Mouse (Mus musculus) layer of hippocampus, postnatal 25 days (tissue): ENCODE data around the gene Hif1an. TPM values are rescaled to one million over a fixed set of nuclear protein-coding genes. Genes with fewer than 3 reads are reported as not detected.

Experiments
- DNase-seq, 2 experiments: peaks; one replicate each; pipeline ENCODE4 v3.0.0; 2022; ENCODE audit warnings: mixed read lengths in 2 of 2, low spot score in 1 of 2; ENCODE audit errors: extremely low spot score in 1 of 2
- total RNA-seq, 2 experiments: library from RNA; stranded (reverse); gene quantifications; 2 replicates each; pipeline ENCODE4 v1.2.3; 2021

Hif1an gene
- 10 to 100 TPM; 29.8 to 30.2 TPM for total RNA-seq

GRCm38 (mm10) chr19:44562652-44563206 lies at the start of gene Hif1an:
Hif1an (plus strand) TSS chr19:44562850.
- DNase-seq = peak; percentile 77 to 96

- DNase-seq = no peak
Measured at GRCm38 (mm10) chr19:44513054-44513833, 49.4 kb upstream of the Hif1an start.

GRCm38 (mm10) chr19:44513921-44514482 lies 48.6 kb upstream of the Hif1an start:
- no peak for DNase-seq

GRCm38 (mm10) chr19:44514521-44515451 lies 47.9 kb upstream of the Hif1an start:
- no peak for DNase-seq

DNA sequence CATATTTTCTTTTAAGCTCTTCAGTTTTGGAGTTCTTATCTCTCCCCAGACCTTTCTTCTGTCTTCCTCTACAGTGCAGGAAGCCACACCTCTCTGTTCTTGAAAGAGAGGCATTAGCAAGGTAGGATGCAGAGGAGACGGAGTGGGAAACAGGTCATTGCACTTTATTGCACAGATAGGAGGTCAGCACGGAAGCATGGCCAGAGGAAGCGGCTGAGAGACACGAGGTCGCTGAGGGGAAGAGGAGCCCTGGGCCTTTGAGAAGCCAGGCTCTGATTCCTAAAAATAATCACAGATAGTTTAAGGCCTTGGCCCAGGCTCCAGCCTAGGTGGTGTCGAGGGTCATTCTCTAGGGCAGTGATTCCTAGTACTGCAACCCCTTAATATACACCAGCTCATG lies 46.9 kb upstream of the Hif1an start:
- no peak for DNase-seq

DNA sequence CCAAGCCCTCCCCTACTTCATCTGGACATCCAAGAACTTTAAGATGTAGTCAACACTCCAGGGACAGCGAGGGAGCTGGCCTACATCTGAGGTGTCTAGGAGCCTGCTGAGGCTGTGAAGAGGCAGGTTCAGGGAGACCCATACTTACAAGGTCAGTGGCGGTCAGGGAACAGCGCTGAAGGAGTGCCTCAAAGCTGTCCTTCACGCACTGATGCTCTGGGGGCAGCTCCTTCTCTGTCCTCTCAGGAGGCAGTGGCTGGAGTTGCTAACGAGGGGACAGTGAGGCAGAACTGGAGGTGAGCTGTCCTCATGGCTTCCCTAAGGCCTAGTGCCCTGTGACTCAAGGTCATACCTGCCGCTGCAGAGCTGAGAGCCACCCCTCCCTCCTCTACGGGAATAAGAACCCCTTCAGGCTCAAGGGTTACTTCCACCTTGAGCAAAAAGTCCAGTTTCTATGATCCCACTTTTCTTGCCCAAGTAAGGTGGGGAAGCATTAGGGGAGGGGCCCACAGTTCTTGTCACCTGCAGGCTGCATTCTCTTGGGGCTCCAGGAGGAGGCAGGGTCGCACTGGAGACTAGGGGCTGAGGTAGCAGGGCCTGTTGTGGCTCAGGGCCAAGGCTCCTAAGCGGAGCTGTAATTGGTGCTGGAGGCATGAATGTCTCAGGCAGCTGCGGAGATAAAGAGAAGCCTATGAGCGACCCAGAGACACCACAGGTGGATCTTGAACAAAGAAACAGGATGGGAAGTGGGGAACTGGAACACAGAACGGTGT lies 44.5 kb upstream of the Hif1an start:
- DNase-seq = no peak

DNA sequence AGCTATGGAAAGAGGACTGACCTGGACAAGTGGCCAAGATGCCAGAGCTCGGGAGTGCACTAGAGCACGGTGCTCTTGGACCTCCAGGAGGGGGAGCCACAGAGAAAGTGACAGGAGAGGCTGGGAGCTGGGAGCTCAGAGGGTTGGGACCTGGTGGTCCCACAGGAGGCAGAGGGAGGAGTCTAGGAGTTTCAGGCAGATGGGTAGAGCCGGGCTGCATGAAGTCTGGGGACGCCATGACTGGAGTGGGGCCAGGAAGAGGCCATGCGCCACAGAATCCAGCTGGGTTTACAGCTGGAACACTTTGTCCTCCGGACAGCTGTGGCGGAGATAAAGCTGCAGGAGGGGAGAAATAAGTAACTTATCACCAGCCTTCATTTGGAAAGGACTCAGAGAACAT lies 43.5 kb upstream of the Hif1an start:
- DNase-seq = no peak

- no peak for DNase-seq
Measured at GRCm38 (mm10) chr19:44525551-44526205, 37.0 kb upstream of the Hif1an start.

GRCm38 (mm10) chr19:44530018-44530417 lies 32.6 kb upstream of the Hif1an start:
- DNase-seq = no peak

GRCm38 (mm10) chr19:44535376-44535775 lies 27.3 kb upstream of the Hif1an start:
- no peak for DNase-seq

GRCm38 (mm10) chr19:44537416-44537815 lies 25.2 kb upstream of the Hif1an start:
- no peak for DNase-seq

DNA sequence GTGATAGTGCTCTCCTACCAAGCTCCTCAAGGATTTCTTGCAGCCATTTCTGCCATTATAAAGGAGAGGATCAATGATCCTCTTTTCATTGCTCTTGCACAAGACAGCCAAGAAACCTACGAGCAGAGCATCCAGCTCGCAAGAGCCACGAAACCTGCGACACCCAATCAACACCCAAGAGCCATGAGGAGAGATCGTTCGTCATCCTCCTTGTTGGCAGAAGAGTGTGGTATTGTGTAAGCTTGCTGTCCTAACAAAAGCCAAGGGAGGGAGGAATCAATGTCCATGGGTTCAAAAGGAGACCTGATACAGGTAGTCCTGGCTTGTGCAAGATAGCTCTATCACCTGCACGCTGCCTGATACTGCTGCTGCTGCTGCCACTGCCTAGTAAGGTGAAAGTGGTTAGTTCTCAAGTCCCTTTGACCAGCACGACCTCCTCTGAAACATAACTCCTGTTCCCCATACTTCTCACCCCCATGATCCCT lies 19.9 kb upstream of the Hif1an start:
- no peak for DNase-seq

DNA sequence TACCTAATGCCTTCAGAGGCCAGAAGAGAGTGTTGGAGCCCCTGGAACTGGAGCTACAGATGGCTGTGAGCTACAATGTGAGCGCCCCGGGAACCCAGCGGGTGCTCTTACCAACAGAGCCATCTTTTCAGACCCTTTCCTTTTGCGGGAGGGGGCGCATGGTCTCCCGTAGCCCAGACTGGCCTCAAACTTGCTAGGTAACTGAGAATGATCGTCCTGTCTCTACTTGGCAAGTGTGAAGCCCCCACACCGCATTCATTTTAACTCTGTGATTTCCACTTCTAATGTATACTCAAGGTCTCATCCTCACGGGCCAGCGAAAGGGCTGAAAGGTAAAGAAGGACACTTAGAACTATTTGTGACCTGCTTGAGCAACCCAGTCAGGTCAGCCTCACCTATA lies 18.3 kb upstream of the Hif1an start:
- no peak for DNase-seq

DNA sequence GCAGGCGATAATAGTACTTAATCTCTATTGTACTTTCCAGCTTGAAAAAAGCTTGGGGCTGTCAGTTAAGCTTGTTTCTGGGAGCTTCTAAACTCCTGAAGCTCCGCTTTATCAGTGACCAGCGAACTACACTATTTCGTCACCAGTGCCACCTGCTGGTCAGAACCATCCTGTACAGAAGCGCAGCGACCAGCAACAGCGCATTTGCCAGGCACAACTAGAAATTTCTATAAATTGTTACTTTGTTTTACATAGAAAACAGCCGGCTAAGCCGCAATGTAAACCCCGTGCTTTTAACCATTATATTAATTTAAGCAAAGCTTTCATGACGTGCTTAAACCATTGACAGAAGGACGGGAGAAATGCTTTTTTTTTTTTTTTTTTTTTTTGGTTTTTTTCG lies 17.9 kb upstream of the Hif1an start:
- DNase-seq = peak; percentile 44 to 80

GRCm38 (mm10) chr19:44545321-44546041 lies 17.2 kb upstream of the Hif1an start, which contains the start of gene Sec31b:
Sec31b (minus strand) TSS chr19:44545864.
- no peak for DNase-seq

GRCm38 (mm10) chr19:44552731-44553130 lies 9.9 kb upstream of the Hif1an start, which contains the start of gene Gm20538:
Gm20538 (minus strand) TSS chr19:44552831.
- no peak for DNase-seq

- DNase-seq = no peak
Measured at GRCm38 (mm10) chr19:44553286-44553685, 9.4 kb upstream of the Hif1an start.

DNA sequence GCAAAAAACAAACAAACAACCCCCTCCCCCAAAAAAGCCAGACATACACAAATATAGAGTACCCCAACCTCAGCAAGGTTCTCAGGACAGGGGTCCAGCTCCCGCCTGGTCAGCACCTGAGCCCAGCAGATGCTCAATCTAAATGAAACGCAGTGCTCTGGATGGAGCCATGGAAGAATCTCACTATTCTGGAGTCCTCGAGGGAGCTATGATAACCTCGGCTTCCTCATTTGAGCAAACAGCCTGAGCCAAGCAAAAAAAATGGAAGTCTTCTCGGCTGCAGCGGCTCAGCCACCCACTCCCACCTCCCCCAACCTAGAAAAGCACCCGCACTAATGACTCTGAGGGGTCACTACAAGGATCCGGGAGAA lies 8.2 kb upstream of the Hif1an start:
- DNase-seq = no peak
